Mouse (Mus musculus): Measurements from ENCODE around the gene Cyp8b1.

DNA sequence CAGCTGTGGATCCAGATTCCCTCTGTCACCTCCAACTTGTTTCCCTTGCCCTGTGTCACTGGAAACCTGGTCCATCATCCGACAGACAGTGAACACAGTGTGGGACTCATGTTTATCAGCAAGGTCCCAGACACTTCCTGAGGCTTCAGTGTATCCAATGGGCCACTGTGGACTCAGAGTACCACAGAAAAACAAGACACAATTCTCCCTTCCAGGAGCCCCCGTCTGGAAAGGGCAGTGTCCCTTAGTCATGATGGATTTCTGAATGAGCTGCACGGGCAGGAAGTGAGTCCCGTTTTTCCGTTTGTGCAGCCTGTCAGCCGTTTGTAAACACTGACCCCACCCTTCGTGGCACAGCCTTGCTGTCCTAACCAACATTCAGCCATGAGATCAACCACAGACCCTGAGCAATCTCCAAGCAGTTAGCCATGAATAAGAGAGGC lies 34.1 kb downstream of the Cyp8b1 start:
- no peak for TF ChIP-seq GATA1 (IDR thresholded peaks at IDR 0.05; ENCODE audit: low read length)
- TF ChIP-seq TAL1 (IDR thresholded peaks at IDR 0.05; ENCODE audit: low read length): no peak
